ENCODE assay signal across 18 mouse cellular contexts in genomic region chr7:142555366-142556088, GRCm38 (mm10). TPM values are rescaled to one million over a fixed set of nuclear protein-coding genes. Genes with fewer than 3 reads are reported as not detected.
A peak's percentile ranks its signal among the peaks of the same experiment; 100 is the strongest.
DNase-seq lines count a peak whose midpoint lies in the region; ATAC-seq and TF ChIP-seq lines count a peak whose summit lies in the region.
"Had no signal": no experiment of that assay in that cellular context is flagged by ENCODE, and none has a peak within 500 bp of the region (broad histone marks: within the 10 kb centered on the region; RNA-seq: fewer than 3 reads in every experiment).

No protein-coding gene starts in this region.

- no peak for ATAC-seq in lung, embryonic 14.5 days (ENCODE audit: insufficient read depth)
- no peak for ATAC-seq in stomach, postnatal 0 days (ENCODE audit: low FRiP score, low TSS enrichment)
- no peak for ATAC-seq in midbrain, embryonic 15.5 days (replicated peaks)
- ATAC-seq: Patski had no signal

- H3K9me3 ChIP-seq in lung, embryonic 14.5 days (ENCODE audit: low read depth, low read length), result no peaks in the 10 kb centered on the region
- H3K9me3 ChIP-seq in limb, embryonic 10.5 days (replicated peaks), result no peaks in the 10 kb centered on the region
- no peaks in the 10 kb centered on the region for H3K9me3 ChIP-seq in stomach, postnatal 0 days (ENCODE audit: control insufficient read depth, low read length)
- no peaks in the 10 kb centered on the region for H3K9me3 ChIP-seq in midbrain, embryonic 15.5 days
- H3K9me3 ChIP-seq: heart, embryonic 12.5 days; midbrain, embryonic 12.5 days had no signal

- DNase-seq in gastrocnemius, adult 2 months, result peak; percentile 84
- DNase-seq in gastrocnemius, postnatal 4 days (ENCODE audit: low spot score in 2 of 2), result no peak
- DNase-seq in lung, embryonic 14.5 days, result no peak
- DNase-seq in lung, postnatal 14 days, result no peak
- no peak for DNase-seq in limb, embryonic 10.5 days (ENCODE audit: low spot score)
- DNase-seq in stomach, postnatal 0 days (ENCODE audit: low spot score), result no peak
- DNase-seq in thymus, postnatal 10 days (ENCODE audit: low spot score in 2 of 2), result no peak
- DNase-seq: cerebellum, adult 11 months; lung, adult 2 months; right cerebral cortex, postnatal 25 days; thymus, postnatal 14 days had no signal

- H3K27ac ChIP-seq in gastrocnemius, adult 2 months, result peak overlapping the region; percentile 99
- peak overlapping the region; percentile 98; the same call in 1 of the 2 replicates for H3K27ac ChIP-seq in lung, embryonic 14.5 days (ENCODE audit: low read depth)
- H3K27ac ChIP-seq in limb, embryonic 10.5 days, result peak overlapping the region; percentile 92
- H3K27ac ChIP-seq in stomach, postnatal 0 days (replicated peaks), result no peak overlapping the region
- no peak overlapping the region for H3K27ac ChIP-seq in midbrain, embryonic 15.5 days
- H3K27ac ChIP-seq: layer of hippocampus, adult 2 months; midbrain, embryonic 12.5 days had no signal

- H3K4me2 ChIP-seq in lung, embryonic 14.5 days, result no peak overlapping the region
- H3K4me2 ChIP-seq in stomach, postnatal 0 days (replicated peaks; ENCODE audit: low read depth), result no peak overlapping the region
- no peak overlapping the region for H3K4me2 ChIP-seq in midbrain, embryonic 15.5 days
- H3K4me2 ChIP-seq: heart, embryonic 12.5 days; midbrain, embryonic 12.5 days had no signal

- TF ChIP-seq EP300 in stomach, postnatal 0 days (optimal IDR thresholded peaks at IDR 0.05), result no peak

- H3K4me3 ChIP-seq in gastrocnemius, adult 2 months, result peak overlapping the region; percentile 88
- H3K4me3 ChIP-seq in lung, embryonic 14.5 days (ENCODE audit: low read depth, low read length), result no peak overlapping the region
- no peak overlapping the region for H3K4me3 ChIP-seq in limb, embryonic 10.5 days
- no peak overlapping the region for H3K4me3 ChIP-seq in stomach, postnatal 0 days (ENCODE audit: low read depth, low read length)
- no peak overlapping the region for H3K4me3 ChIP-seq in midbrain, embryonic 15.5 days
- H3K4me3 ChIP-seq: erythroblast, embryonic 14.5 days; heart, embryonic 12.5 days; layer of hippocampus, adult 2 months; midbrain, embryonic 12.5 days had no signal

- H3K9ac ChIP-seq in lung, embryonic 14.5 days, result no peak overlapping the region
- H3K9ac ChIP-seq in stomach, postnatal 0 days (ENCODE audit: low read length), result no peak overlapping the region
- no peak overlapping the region for H3K9ac ChIP-seq in midbrain, embryonic 15.5 days
- H3K9ac ChIP-seq: heart, embryonic 12.5 days; midbrain, embryonic 12.5 days had no signal

- intact Hi-C loops in gastrocnemius, adult 2 months (cut with DNase I), result no loop called here

- 83% methylated on average over 8 of the region's 8 CpGs for WGBS in lung, embryonic 14.5 days
- WGBS in limb, embryonic 10.5 days, result 75% methylated on average over 8 of the region's 8 CpGs
- WGBS in stomach, postnatal 0 days, result 88% methylated on average over 8 of the region's 8 CpGs
- 92% methylated on average over 8 of the region's 8 CpGs for WGBS in midbrain, embryonic 15.5 days

- no peaks in the 10 kb centered on the region for H3K27me3 ChIP-seq in lung, embryonic 14.5 days (ENCODE audit: insufficient read depth, low read length)
- no peaks in the 10 kb centered on the region for H3K27me3 ChIP-seq in limb, embryonic 10.5 days (ENCODE audit: low read depth, poor library complexity, severe bottlenecking)
- H3K27me3 ChIP-seq in stomach, postnatal 0 days (ENCODE audit: control insufficient read depth, insufficient read depth, low read length), result no peaks in the 10 kb centered on the region
- no peaks in the 10 kb centered on the region for H3K27me3 ChIP-seq in midbrain, embryonic 15.5 days (replicated peaks)
- H3K27me3 ChIP-seq: heart, embryonic 12.5 days had no signal

- H3K4me1 ChIP-seq in lung, embryonic 14.5 days (ENCODE audit: insufficient read depth), result peaks cover 34% of the 10 kb centered on the region
- H3K4me1 ChIP-seq in limb, embryonic 10.5 days, result peaks cover 99% of the 10 kb centered on the region
- peaks cover 11% of the 10 kb centered on the region for H3K4me1 ChIP-seq in stomach, postnatal 0 days (replicated peaks; ENCODE audit: control insufficient read depth, insufficient read depth)
- peaks cover 11% of the 10 kb centered on the region; the same call in 1 of the 2 replicates for H3K4me1 ChIP-seq in midbrain, embryonic 15.5 days

- peak; percentile 51 for TF ChIP-seq CTCF in gastrocnemius, adult 2 months (IDR thresholded peaks at IDR 0.05)
- 0 out of 2 replicates have a peak, but pooled peaks have one; percentile 13 for TF ChIP-seq CTCF in lung, embryonic 14.5 days (IDR thresholded peaks at IDR 0.05; ENCODE audit: low read depth)
- TF ChIP-seq CTCF in stomach, postnatal 0 days (IDR thresholded peaks at IDR 0.05; ENCODE audit: low read depth), result peak; percentile 33; the same call in 1 of the 2 replicates

- no peaks in the 10 kb centered on the region for H3K36me3 ChIP-seq in lung, embryonic 14.5 days (ENCODE audit: insufficient read depth)
- H3K36me3 ChIP-seq in limb, embryonic 10.5 days, result no peaks in the 10 kb centered on the region
- no peaks in the 10 kb centered on the region for H3K36me3 ChIP-seq in stomach, postnatal 0 days (ENCODE audit: control insufficient read depth, insufficient read depth, low read length)
- H3K36me3 ChIP-seq in midbrain, embryonic 15.5 days (replicated peaks), result no peaks in the 10 kb centered on the region
- H3K36me3 ChIP-seq: heart, embryonic 12.5 days; midbrain, embryonic 12.5 days had no signal

RNA-seq across cellular contexts. Expression of gene Mrpl23, which starts 23.0 kb away (rescaled TPM):
- 1 to 10 TPM in 1 of 2 experiments, under 1 TPM in 1; 0.89 to 1.4 TPM for total RNA-seq in gastrocnemius, adult 2 months (2021)
- 1 to 10 TPM; 6.3 to 9.4 TPM for total RNA-seq in gastrocnemius, postnatal 4 days (2021)
- 20.3 and 31.0 TPM in 2 replicates for polyA plus RNA-seq in lung, embryonic 14.5 days (2014; fragmentation: Nextera tagmentation; extraction: Ambion mirVana)
- 25.9 and 33.7 TPM in 2 replicates for polyA plus RNA-seq in limb, embryonic 10.5 days (2016; fragmentation: Nextera tagmentation; extraction: Ambion mirVana)
- 17.7 and 19.4 TPM in 2 replicates for polyA plus RNA-seq in stomach, postnatal 0 days (2015; fragmentation: Nextera tagmentation; extraction: Ambion mirVana)
- polyA plus RNA-seq in midbrain, embryonic 15.5 days (2015; fragmentation: Nextera tagmentation; extraction: Ambion mirVana), result 22.4 and 24.0 TPM in 2 replicates

RNA-seq across cellular contexts. Expression of gene Tnnt3, which starts 56.9 kb away (rescaled TPM):
- total RNA-seq in gastrocnemius, adult 2 months (2021), result over 10,000 TPM; 28,899 to 38,022 TPM
- over 10,000 TPM in 1 of 2 experiments, 1,000 to 10,000 TPM in 1; 9,881 to 10,830 TPM for total RNA-seq in gastrocnemius, postnatal 4 days (2021)
- polyA plus RNA-seq in lung, embryonic 14.5 days (2014; fragmentation: Nextera tagmentation; extraction: Ambion mirVana), result 1.5 and 2.5 TPM in 2 replicates
- polyA plus RNA-seq in limb, embryonic 10.5 days (2016; fragmentation: Nextera tagmentation; extraction: Ambion mirVana), result 1.6 and 1.7 TPM in 2 replicates
- 8.0 and 11.7 TPM in 2 replicates for polyA plus RNA-seq in stomach, postnatal 0 days (2015; fragmentation: Nextera tagmentation; extraction: Ambion mirVana)
- polyA plus RNA-seq in midbrain, embryonic 15.5 days (2015; fragmentation: Nextera tagmentation; extraction: Ambion mirVana), result 1.6 TPM in 2 replicates
- total RNA-seq: common myeloid progenitor, adult 5-6 weeks; layer of hippocampus, adult 2 months had no signal
- polyA plus RNA-seq: erythroblast, embryonic 14.5 days had no signal

Comparison
In these comparisons a context has a peak if more than half of its experiments do, and no peak if none do; other contexts are left out.
1. H3K27ac ChIP-seq: peak in gastrocnemius, adult 2 months (single experiment), lung, embryonic 14.5 days (single experiment) and limb, embryonic 10.5 days (single experiment); none in stomach, postnatal 0 days (single experiment) and midbrain, embryonic 15.5 days (single experiment).
2. Peak in every context shown above with its lines, with median percentiles within 50 percentile points of each other: CTCF ChIP-seq.